8 mouse cellular contexts compared by ENCODE assay signal in the genomic region with DNA sequence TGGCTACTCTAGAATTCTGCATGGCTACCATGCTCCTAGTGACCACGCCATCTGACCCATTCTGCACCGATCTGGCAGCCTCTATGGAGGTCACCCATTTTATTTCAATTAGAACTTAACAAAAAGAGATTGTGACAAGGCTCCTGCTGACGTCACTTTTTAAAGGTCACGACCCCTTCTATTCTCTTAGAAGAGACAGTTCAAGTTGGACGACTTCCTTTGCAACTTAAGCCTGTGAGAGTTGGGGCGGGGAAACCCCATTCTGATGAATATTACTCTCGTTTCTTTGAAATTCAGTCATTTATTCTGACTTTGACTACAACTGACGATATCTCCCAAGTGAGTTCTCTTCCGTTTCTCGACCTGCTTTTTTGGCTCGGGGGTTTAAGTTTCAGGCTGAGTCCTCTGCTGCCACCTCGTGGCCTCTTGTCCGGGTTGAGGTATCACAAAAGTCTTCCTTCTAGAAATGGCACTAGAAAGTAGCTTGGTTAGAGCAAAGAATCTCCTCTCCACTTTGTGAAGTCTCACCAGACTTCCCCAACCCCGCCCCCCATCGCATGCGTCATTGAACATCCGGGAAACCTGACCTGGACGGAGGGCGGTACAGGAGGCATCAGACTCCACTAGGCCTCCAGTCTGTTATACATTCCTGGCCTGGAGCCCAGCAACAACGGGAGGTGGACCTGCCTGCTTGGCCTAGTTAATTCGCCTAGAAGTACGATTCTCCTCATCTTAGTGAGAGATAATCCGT. TPM values are rescaled to one million over a fixed set of nuclear protein-coding genes. Genes with fewer than 3 reads are reported as not detected.
DNase-seq lines count a peak whose midpoint lies in the region; ATAC-seq and TF ChIP-seq lines count a peak whose summit lies in the region.

No protein-coding gene starts in this region.

- H3K4me2 ChIP-seq in hindbrain, postnatal 0 days (ENCODE audit: low read depth, low read length): peak overlapping the region; percentile 55

- peak overlapping the region; percentile 71 for H3K4me3 ChIP-seq in gastrocnemius, adult 2 months
- peak overlapping the region; percentile 15 for H3K4me3 ChIP-seq in hindbrain, postnatal 0 days (ENCODE audit: low read length)

- peak overlapping the region; percentile 91 for H3K27ac ChIP-seq in gastrocnemius, adult 2 months
- peak overlapping the region; percentile 82 for H3K27ac ChIP-seq in hindbrain, postnatal 0 days

- ATAC-seq in activated CD4-positive, CD25-positive, alpha-beta regulatory T cell, adult 4 months: peak; percentile 44
- ATAC-seq in common myeloid progenitor, adult 5-6 weeks (replicated peaks; ENCODE audit: low read depth, poor library complexity, severe bottlenecking): peak; percentile 55
- ATAC-seq in hindbrain, postnatal 0 days: peak; percentile 59
- peak; percentile 58 for ATAC-seq in megakaryocyte progenitor cell, adult 5-6 weeks (replicated peaks; ENCODE audit: poor library complexity)

- peak overlapping the region; percentile 35; the same call in 1 of the 2 replicates for H3K9ac ChIP-seq in hindbrain, postnatal 0 days (replicated peaks; ENCODE audit: low read length)

- intact Hi-C loops in gastrocnemius, adult 2 months (cut with DNase I): loop anchor here (1.0 to 5.0 kb wide), 3 partner anchors 79 to 141 kb away; partner anchors contain the start of genes Hnrnpc and Mettl17
- intact Hi-C loops in left cerebral cortex, postnatal 10 days (cut with DNase I): loop anchor here (5.0 kb wide), 2 partner anchors 116 to 141 kb away; partner anchors contain the start of gene Mettl17

- H3K9me3 ChIP-seq in hindbrain, postnatal 0 days (ENCODE audit: low read length): no peaks in the 10 kb centered on the region

- peak; percentile 83 for TF ChIP-seq CTCF in gastrocnemius, adult 2 months (IDR thresholded peaks at IDR 0.05)
- peak; percentile 76 for TF ChIP-seq CTCF in hindbrain, postnatal 0 days (IDR thresholded peaks at IDR 0.05; ENCODE audit: low read depth)

- 3% methylated on average over 23 of the region's 23 CpGs for WGBS in hindbrain, postnatal 0 days

- no peaks in the 10 kb centered on the region for H3K36me3 ChIP-seq in hindbrain, postnatal 0 days (ENCODE audit: insufficient read depth, low read length)

- H3K27me3 ChIP-seq in hindbrain, postnatal 0 days (ENCODE audit: insufficient read depth, low read length): no peaks in the 10 kb centered on the region

- DNase-seq in gastrocnemius, adult 2 months: peak; percentile 91
- DNase-seq in hindbrain, postnatal 0 days (ENCODE audit: low spot score): peak; percentile 94
- DNase-seq in left cerebral cortex, postnatal 10 days (ENCODE audit: extremely low spot score in 1 of 2, low spot score in 2 of 2): peak; percentile 82 to 95
- DNase-seq in right cerebral cortex, postnatal 14 days: peak; percentile 86
- peak; percentile 83 for DNase-seq in urinary bladder, postnatal 25 days (ENCODE audit: low spot score)

- peaks cover 20% of the 10 kb centered on the region; the same call in 1 of the 2 replicates for H3K4me1 ChIP-seq in hindbrain, postnatal 0 days (ENCODE audit: insufficient read depth, low read length)

RNA-seq across cellular contexts. Expression of gene Zfp219, which starts 2.4 kb away (rescaled TPM):
- polyA plus RNA-seq in activated CD4-positive, CD25-positive, alpha-beta regulatory T cell, adult 4 months (2017; shearing (Covaris generic)): 1 to 10 TPM; 1.9 to 2.2 TPM
- total RNA-seq in common myeloid progenitor, adult 5-6 weeks (2017): 9.8 and 14.0 TPM in 2 replicates
- 10 to 100 TPM; 13.5 to 13.8 TPM for total RNA-seq in gastrocnemius, adult 2 months (2021)
- 91.7 and 98.7 TPM in 2 replicates for total RNA-seq in hindbrain, postnatal 0 days (2014; rRNA removed)
- polyA plus RNA-seq in hindbrain, postnatal 0 days (2015; fragmentation: Nextera tagmentation; extraction: Ambion mirVana): 25.8 and 31.0 TPM in 2 replicates
- total RNA-seq in left cerebral cortex, postnatal 10 days (2021): 10 to 100 TPM; 30.2 to 32.4 TPM
- 6.5 and 8.5 TPM in 2 replicates for total RNA-seq in megakaryocyte progenitor cell, adult 5-6 weeks (2015)
- total RNA-seq in megakaryocyte progenitor cell, adult 5-6 weeks (2017): 8.2 and 15.1 TPM in 2 replicates

RNA-seq across cellular contexts. Expression of gene Tmem253, which starts 7.4 kb away (rescaled TPM):
- under 1 TPM in 1 of 2 experiments, not detected in 1; 0.98 TPM for polyA plus RNA-seq in activated CD4-positive, CD25-positive, alpha-beta regulatory T cell, adult 4 months (2017; shearing (Covaris generic))
- not detected in 2 replicates for total RNA-seq in common myeloid progenitor, adult 5-6 weeks (2017)
- total RNA-seq in gastrocnemius, adult 2 months (2021): 1 to 10 TPM in 1 of 2 experiments, under 1 TPM in 1; 0.46 to 2.6 TPM
- total RNA-seq in hindbrain, postnatal 0 days (2014; rRNA removed): not detected in 2 replicates
- polyA plus RNA-seq in hindbrain, postnatal 0 days (2015; fragmentation: Nextera tagmentation; extraction: Ambion mirVana): 0.51 and 0.53 TPM in 2 replicates
- total RNA-seq in left cerebral cortex, postnatal 10 days (2021): not detected
- 0.30 TPM in 1 of 2 replicates, not detected in the other for total RNA-seq in megakaryocyte progenitor cell, adult 5-6 weeks (2015)
- not detected in 2 replicates for total RNA-seq in megakaryocyte progenitor cell, adult 5-6 weeks (2017)

RNA-seq across cellular contexts. Expression of gene Olfr221, which starts 19.4 kb away (rescaled TPM):
- not detected for polyA plus RNA-seq in activated CD4-positive, CD25-positive, alpha-beta regulatory T cell, adult 4 months (2017; shearing (Covaris generic))
- not detected in 2 replicates for total RNA-seq in common myeloid progenitor, adult 5-6 weeks (2017)
- total RNA-seq in gastrocnemius, adult 2 months (2021): not detected
- not detected in 2 replicates for total RNA-seq in hindbrain, postnatal 0 days (2014; rRNA removed)
- not detected in 2 replicates for polyA plus RNA-seq in hindbrain, postnatal 0 days (2015; fragmentation: Nextera tagmentation; extraction: Ambion mirVana)
- total RNA-seq in left cerebral cortex, postnatal 10 days (2021): not detected
- total RNA-seq in megakaryocyte progenitor cell, adult 5-6 weeks (2015): not detected in 2 replicates
- not detected in 2 replicates for total RNA-seq in megakaryocyte progenitor cell, adult 5-6 weeks (2017)

RNA-seq across cellular contexts. Expression of gene Arhgef40, which starts 38.4 kb away (rescaled TPM):
- polyA plus RNA-seq in activated CD4-positive, CD25-positive, alpha-beta regulatory T cell, adult 4 months (2017; shearing (Covaris generic)): not detected
- 27.5 and 32.4 TPM in 2 replicates for total RNA-seq in common myeloid progenitor, adult 5-6 weeks (2017)
- 10 to 100 TPM in 1 of 2 experiments, 1 to 10 TPM in 1; 9.6 to 14.1 TPM for total RNA-seq in gastrocnemius, adult 2 months (2021)
- 113 and 124 TPM in 2 replicates for total RNA-seq in hindbrain, postnatal 0 days (2014; rRNA removed)
- 56.4 and 61.8 TPM in 2 replicates for polyA plus RNA-seq in hindbrain, postnatal 0 days (2015; fragmentation: Nextera tagmentation; extraction: Ambion mirVana)
- 10 to 100 TPM; 32.7 to 37.1 TPM for total RNA-seq in left cerebral cortex, postnatal 10 days (2021)
- total RNA-seq in megakaryocyte progenitor cell, adult 5-6 weeks (2015): 3.0 and 9.1 TPM in 2 replicates
- 5.0 and 15.2 TPM in 2 replicates for total RNA-seq in megakaryocyte progenitor cell, adult 5-6 weeks (2017)

Comparison
In these comparisons a context has a peak if more than half of its experiments do, and no peak if none do; other contexts are left out.
1. Peak in every context shown above with its lines: DNase-seq, ATAC-seq, H3K4me3 ChIP-seq and H3K27ac ChIP-seq.